ENCODE assay signal across 9 mouse cellular contexts in the genomic region with DNA sequence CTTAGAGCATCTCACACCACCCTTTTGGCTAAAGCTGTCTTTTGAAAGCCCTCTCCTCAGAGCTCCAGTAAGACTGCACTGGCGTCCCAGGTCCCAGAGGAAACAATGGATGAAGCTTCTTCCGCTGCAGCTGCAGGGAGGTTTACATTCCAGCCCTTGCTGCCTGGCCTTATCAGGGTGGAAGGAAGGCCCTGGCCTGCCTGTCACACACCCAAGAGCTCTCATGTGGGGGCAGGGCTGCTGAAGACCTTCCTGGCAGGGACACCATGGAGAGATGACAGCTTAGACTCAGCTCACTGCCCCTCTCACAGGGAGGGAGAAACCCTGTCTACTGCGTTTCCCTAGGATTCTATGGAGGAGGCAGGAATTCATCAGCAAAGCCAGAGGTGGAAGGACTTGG.
DNase-seq lines count a peak whose midpoint lies in the region; ATAC-seq and TF ChIP-seq lines count a peak whose summit lies in the region.
"Had no signal": no experiment of that assay in that cellular context is flagged by ENCODE, and none has a peak within 500 bp of the region (broad histone marks: within the 10 kb centered on the region; RNA-seq: fewer than 3 reads in every experiment).

No protein-coding gene starts in this region.

- 0 out of 2 replicates have a peak overlapping the region, but pooled peaks have one; percentile 35 for H3K27ac ChIP-seq in gastrocnemius, adult 2 months
- H3K27ac ChIP-seq in embryonic facial prominence, embryonic 14.5 days (replicated peaks; ENCODE audit: low read depth, low read length): no peak overlapping the region
- H3K27ac ChIP-seq in cerebellum, adult 2 months (ENCODE audit: insufficient read depth, low read length): no peak overlapping the region
- H3K27ac ChIP-seq: macrophage had no signal

- H3K4me1 ChIP-seq in embryonic facial prominence, embryonic 14.5 days (ENCODE audit: control insufficient read depth, insufficient read depth, low read length): no peaks in the 10 kb centered on the region
- H3K4me1 ChIP-seq in cerebellum, adult 2 months (ENCODE audit: control insufficient read depth, insufficient read depth, low read length): no peaks in the 10 kb centered on the region

- no peak for DNase-seq in gastrocnemius, adult 2 months
- no peak for DNase-seq in gastrocnemius, adult 18-20 months (ENCODE audit: low spot score)
- DNase-seq in embryonic facial prominence, embryonic 14.5 days (ENCODE audit: low spot score): peak; percentile 47
- DNase-seq in kidney, adult 9 months: peak; percentile 59
- peak; percentile 70 for DNase-seq in lung, postnatal 14 days
- DNase-seq in right cerebral cortex, postnatal 4 days: no peak
- DNase-seq in cerebellum, adult 2 months: no peak

- no peak overlapping the region for H3K9ac ChIP-seq in embryonic facial prominence, embryonic 14.5 days (ENCODE audit: low read depth, low read length)

- no peaks in the 10 kb centered on the region for H3K9me3 ChIP-seq in embryonic facial prominence, embryonic 14.5 days (ENCODE audit: control insufficient read depth, low read length)

- no peaks in the 10 kb centered on the region for H3K36me3 ChIP-seq in embryonic facial prominence, embryonic 14.5 days (ENCODE audit: control insufficient read depth, insufficient read depth, low read length)

- no peak overlapping the region for H3K4me2 ChIP-seq in embryonic facial prominence, embryonic 14.5 days (ENCODE audit: low read depth, low read length)

- H3K4me3 ChIP-seq in gastrocnemius, adult 2 months: no peak overlapping the region
- H3K4me3 ChIP-seq in embryonic facial prominence, embryonic 14.5 days (ENCODE audit: low read depth, low read length): no peak overlapping the region
- H3K4me3 ChIP-seq in cerebellum, adult 2 months (replicated peaks; ENCODE audit: insufficient read depth, low read depth, low read length): no peak overlapping the region

- TF ChIP-seq POLR2A in cerebellum, adult 2 months (IDR thresholded peaks at IDR 0.05; ENCODE audit: borderline replicate concordance, insufficient read depth, low read length): no peak

- WGBS in embryonic facial prominence, embryonic 14.5 days: 12% methylated on average over 3 of the region's 3 CpGs
- WGBS in cerebellum, adult 2 months: 55% methylated on average over 3 of the region's 3 CpGs

- no peaks in the 10 kb centered on the region for H3K27me3 ChIP-seq in embryonic facial prominence, embryonic 14.5 days (replicated peaks; ENCODE audit: control insufficient read depth, insufficient read depth, low read length)
- no peaks in the 10 kb centered on the region for H3K27me3 ChIP-seq in cerebellum, adult 2 months (ENCODE audit: control insufficient read depth, insufficient read depth, low read length)

- intact Hi-C loops in gastrocnemius, adult 2 months (cut with DNase I): loop anchor here (10.0 kb wide), 2 partner anchors 228 to 562 kb away; no protein-coding TSS in a partner anchor

- TF ChIP-seq CTCF in gastrocnemius, adult 2 months (IDR thresholded peaks at IDR 0.05): no peak
- TF ChIP-seq CTCF in cerebellum, adult 2 months (IDR thresholded peaks at IDR 0.05; ENCODE audit: borderline replicate concordance, insufficient read depth, low read depth, low read length): no peak

- no peak for ATAC-seq in embryonic facial prominence, embryonic 14.5 days (ENCODE audit: low read depth)
- no peak for ATAC-seq in erythroblast, adult 5-6 weeks (replicated peaks; ENCODE audit: low FRiP score, poor library complexity, severe bottlenecking)

Comparison
In these comparisons a context has a peak if more than half of its experiments do, and no peak if none do; other contexts are left out.
1. DNase-seq: peak in embryonic facial prominence, embryonic 14.5 days (single experiment), kidney, adult 9 months (single experiment) and lung, postnatal 14 days (single experiment); none in gastrocnemius, adult 2 months (single experiment), gastrocnemius, adult 18-20 months (single experiment), right cerebral cortex, postnatal 4 days (single experiment) and cerebellum, adult 2 months (0 of 2).